Mouse (Mus musculus) heart, embryonic 16.5 days (tissue): ENCODE measurements at regions not wholly inside any gene's neighbourhood (a gene's known extent, or its start where the extent isn't known, plus 50 kb on each side); places are given as distances from the start of the nearest gene placed in this dataset.

ENCODE experiments used
- ATAC-seq: fragments of 200-750 bp; cut with Nextera tagmentation; replicated peaks from 2 replicates; pipeline ENCODE4 v1.8.0; 2017; ENCODE audit warnings: moderate number of reproducible peaks; ENCODE audit not compliant: insufficient read depth, low FRiP score; ENCODE audit errors: extremely low read depth
- H3K27ac ChIP-seq: fragments of 300-500 bp; sonication (generic); 2 replicates; pipeline ENCODE4 v1.5.1; 2014; ENCODE audit warnings: mild to moderate bottlenecking, low read length, control low read depth, moderate library complexity
- H3K27me3 ChIP-seq: fragments of 300-500 bp; sonication (generic); 2 replicates; pipeline ENCODE4 v1.6.1; 2014; ENCODE audit warnings: low read length, mixed read lengths; ENCODE audit not compliant: control insufficient read depth, insufficient read depth
- H3K36me3 ChIP-seq: fragments of 300-500 bp; sonication (generic); 2 replicates; pipeline ENCODE4 v1.6.1; 2014; ENCODE audit not compliant: control insufficient read depth, insufficient read depth
- H3K4me1 ChIP-seq: fragments of 300-500 bp; sonication (generic); 2 replicates; pipeline ENCODE4 v1.6.1; 2014; ENCODE audit warnings: low read length, mixed read lengths; ENCODE audit not compliant: control insufficient read depth, insufficient read depth
- H3K4me2 ChIP-seq: fragments of 300-500 bp; sonication (generic); 2 replicates; pipeline ENCODE4 v1.6.1; 2014; ENCODE audit warnings: low read depth, mild to moderate bottlenecking, control low read depth, low read length
- H3K4me3 ChIP-seq: fragments of 300-500 bp; sonication (generic); 2 replicates; pipeline ENCODE4 v1.5.1; 2014; ENCODE audit warnings: mild to moderate bottlenecking, control low read depth, low read length
- H3K9ac ChIP-seq: fragments of 300-500 bp; sonication (generic); 2 replicates; pipeline ENCODE4 v1.6.1; 2014; ENCODE audit warnings: low read length, control low read depth
- H3K9me3 ChIP-seq: fragments of 300-500 bp; sonication (generic); replicated peaks from 2 replicates; pipeline ENCODE4 v1.6.1; 2016; ENCODE audit warnings: low read length; ENCODE audit not compliant: control insufficient read depth
- WGBS: fragments of 180-500 bp; shearing (Covaris S2); extraction: QIAGEN DNeasy Blood & Tissue Kit; methylation state at CpG from one replicate; pipeline ENCODE4 v1.1.7; 2014; 5-methylcytosine and 5-hydroxymethylcytosine counted together

DNA sequence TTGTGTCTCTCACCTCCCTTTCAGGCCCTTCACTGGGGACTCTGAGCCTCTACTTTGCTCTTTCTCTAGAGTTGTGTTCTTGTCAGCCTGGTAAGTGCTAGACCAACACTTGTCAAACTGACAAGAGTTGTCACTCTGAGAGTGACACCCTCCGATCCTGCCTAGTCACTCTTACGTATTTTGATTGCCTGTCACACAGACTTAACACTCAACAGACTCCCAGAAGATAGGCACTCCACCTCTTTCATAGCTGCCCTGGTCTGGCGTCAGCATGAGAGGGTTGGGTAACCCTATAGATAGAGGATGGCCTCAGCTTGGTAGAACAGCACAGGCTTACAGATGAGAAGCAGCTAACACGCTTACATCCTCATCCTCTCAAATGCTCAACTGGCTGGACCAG, 62.0 kb upstream of the Eomes start:
- Histone ChIP-seq H3K27ac (no peak overlapping the region), H3K27me3 (no peaks in the 10 kb centered on the region), H3K9ac (no peak overlapping the region), H3K4me2 (no peak overlapping the region), H3K4me1 (no peaks in the 10 kb centered on the region), H3K9me3 (no peaks in the 10 kb centered on the region), H3K4me3 (no peak overlapping the region), H3K36me3 (no peaks in the 10 kb centered on the region)
- WGBS, result 37% methylated on average over 4 of the region's 4 CpGs
- no peak for ATAC-seq

DNA sequence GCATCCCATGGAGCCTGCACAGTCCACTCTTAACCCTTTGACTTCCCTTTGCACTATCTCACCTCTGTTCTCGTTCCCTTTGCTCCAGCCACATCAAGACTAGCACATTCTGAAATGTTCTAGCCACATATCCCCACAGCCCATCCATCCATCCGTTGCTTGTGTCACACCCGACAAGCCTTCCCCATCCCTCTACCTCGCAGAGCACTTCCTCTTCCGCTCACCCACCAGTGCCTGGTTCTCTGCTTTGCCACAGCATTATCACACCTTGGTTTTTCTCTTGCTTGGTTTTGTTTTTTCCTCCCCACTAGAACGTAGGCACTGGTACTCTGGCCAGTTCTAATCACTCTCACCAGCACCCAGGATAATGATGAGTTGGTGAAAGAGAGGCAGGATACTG, 61.5 kb upstream of the Eomes start:
- Histone ChIP-seq H3K4me1 (no peaks in the 10 kb centered on the region), H3K9ac (no peak overlapping the region), H3K36me3 (no peaks in the 10 kb centered on the region), H3K27ac (no peak overlapping the region), H3K9me3 (no peaks in the 10 kb centered on the region), H3K4me3 (no peak overlapping the region), H3K4me2 (no peak overlapping the region), H3K27me3 (no peaks in the 10 kb centered on the region)
- 75% methylated on average over 6 of the region's 6 CpGs for WGBS
- ATAC-seq, result no peak

DNA sequence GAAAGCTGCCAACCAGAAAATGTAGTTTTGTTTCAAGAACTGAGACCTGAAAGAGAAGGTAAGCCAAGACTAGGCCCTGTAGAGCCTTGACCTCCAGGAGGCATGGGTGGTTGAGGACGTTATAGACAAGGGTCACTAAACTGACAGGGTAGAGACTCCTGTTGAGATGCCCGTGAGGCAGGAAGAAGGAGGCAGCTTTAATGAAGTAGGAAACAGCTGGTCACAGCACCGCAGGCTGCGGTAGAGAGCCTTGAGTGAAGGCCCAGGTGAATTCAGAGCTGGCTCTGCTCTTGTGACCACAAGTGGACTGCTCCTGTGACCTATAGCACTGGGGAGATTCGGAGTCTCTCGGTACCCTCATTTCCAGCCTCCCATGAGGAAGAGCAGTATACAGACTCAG, 53.7 kb upstream of the Eomes start:
- no peak overlapping the region for H3K4me2 ChIP-seq
- H3K4me1 ChIP-seq, result no peaks in the 10 kb centered on the region; the same call in 1 of the 2 replicates
- ATAC-seq, result no peak
- no peaks in the 10 kb centered on the region for H3K36me3 ChIP-seq
- H3K27ac ChIP-seq, result no peak overlapping the region
- WGBS, result 74% methylated on average over 6 of the region's 6 CpGs
- no peak overlapping the region for H3K9ac ChIP-seq
- no peaks in the 10 kb centered on the region for H3K27me3 ChIP-seq
- no peaks in the 10 kb centered on the region for H3K9me3 ChIP-seq
- no peak overlapping the region for H3K4me3 ChIP-seq
